Mouse (Mus musculus) layer of hippocampus, postnatal 10 days (tissue): ENCODE data around the gene Ccpg1os. TPM values are rescaled to one million over a fixed set of nuclear protein-coding genes. Genes with fewer than 3 reads are reported as not detected.
A peak's percentile ranks its signal among the peaks of the same experiment; 100 is the strongest.

Experiments
- DNase-seq, 2 experiments: peaks; one replicate each; pipeline ENCODE4 v3.0.0; 2021; ENCODE audit warnings: low spot score in 2 of 2
- long read RNA-seq: library from polyadenylated mRNA; stranded (forward); transcript quantifications from one replicate; pipeline ENCODE4 v2.0.0, GENCODE M21; 2023
- total RNA-seq, 2 experiments: library from RNA; stranded (reverse); gene quantifications; 2 replicates each; pipeline ENCODE4 v1.2.3; 2021

Ccpg1os gene
- total RNA-seq, result 1 to 10 TPM; 8.0 to 8.7 TPM
- long read RNA-seq, transcript Ccpg1os-201 (2 exons, 711 nt), result major isoform, 6 of 7 reads
- long read RNA-seq, partial matches to known transcripts, result 0 of 7 reads
- long read RNA-seq, other reads (novel, unspliced or antisense), result 1 of 7 reads

GRCm38 (mm10) chr9:72985250-72986220 lies at the start of gene Ccpg1os, which contains the start of gene Ccpg1:
Gene Ccpg1os (minus strand): TSS chr9:72985382.
Gene Ccpg1 (plus strand): TSS chr9:72985429.
- peak; percentile 94 to 96 for DNase-seq

GRCm38 (mm10) chr9:73033406-73033805 lies 48.2 kb upstream of the Ccpg1os start:
- DNase-seq, result no peak

GRCm38 (mm10) chr9:73031421-73031820 lies 46.2 kb upstream of the Ccpg1os start:
- DNase-seq, result no peak

GRCm38 (mm10) chr9:73030443-73030842 lies 45.3 kb upstream of the Ccpg1os start:
- DNase-seq, result no peak

GRCm38 (mm10) chr9:73025818-73026636 lies 40.8 kb upstream of the Ccpg1os start:
- DNase-seq, result peak; percentile 39 to 48

GRCm38 (mm10) chr9:73020566-73021097 lies 35.5 kb upstream of the Ccpg1os start:
- no peak for DNase-seq

- DNase-seq, result no peak
Measured at GRCm38 (mm10) chr9:73019841-73020240, 34.7 kb upstream of the Ccpg1os start.

GRCm38 (mm10) chr9:73014724-73015123 lies 29.5 kb upstream of the Ccpg1os start:
- DNase-seq, result peak; percentile 16 to 27

- no peak for DNase-seq
Measured at GRCm38 (mm10) chr9:73012629-73013028, 27.4 kb upstream of the Ccpg1os start.

GRCm38 (mm10) chr9:73008384-73008783 lies 23.2 kb upstream of the Ccpg1os start:
- no peak for DNase-seq

GRCm38 (mm10) chr9:73006175-73006574 lies 21.0 kb upstream of the Ccpg1os start:
- DNase-seq, result no peak

- DNase-seq, result no peak
Measured at GRCm38 (mm10) chr9:73005106-73005505, 19.9 kb upstream of the Ccpg1os start.

- DNase-seq, result no peak
Measured at GRCm38 (mm10) chr9:73004076-73004475, 18.9 kb upstream of the Ccpg1os start.

- peak in 1 of 2 experiments; percentile 33 for DNase-seq
Measured at GRCm38 (mm10) chr9:73002177-73002576, 17.0 kb upstream of the Ccpg1os start.

GRCm38 (mm10) chr9:73001314-73002011 lies 16.3 kb upstream of the Ccpg1os start:
- no peak for DNase-seq

- DNase-seq, result no peak
Measured at GRCm38 (mm10) chr9:73000487-73000886, 15.3 kb upstream of the Ccpg1os start.

GRCm38 (mm10) chr9:72996806-72997205 lies 11.6 kb upstream of the Ccpg1os start:
- DNase-seq, result no peak

GRCm38 (mm10) chr9:72996167-72996566 lies 11.0 kb upstream of the Ccpg1os start:
- no peak for DNase-seq

- DNase-seq, result no peak
Measured at GRCm38 (mm10) chr9:72992576-72992975, 7.4 kb upstream of the Ccpg1os start.

- DNase-seq, result no peak
Measured at GRCm38 (mm10) chr9:72991420-72991819, 6.2 kb upstream of the Ccpg1os start.

- no peak for DNase-seq
Measured at GRCm38 (mm10) chr9:72988706-72989105, 3.5 kb upstream of the Ccpg1os start.
